Mouse (Mus musculus): ENCODE measurements at regions not wholly inside any gene's neighbourhood (a gene's known extent, or its start where the extent isn't known, plus 50 kb on each side); places are given as distances from the start of the nearest gene placed in this dataset.

GRCm38 (mm10) chr12:33626092-33626882 lies 196.9 kb downstream of the Twistnb start:
- no peaks in the 10 kb centered on the region for H3K9me3 ChIP-seq (ENCODE audit: control insufficient read depth, low read length)
- H3K4me3 ChIP-seq (ENCODE audit: low read depth, low read length), result no peak overlapping the region
- H3K27ac ChIP-seq (ENCODE audit: low read depth, low read length), result no peak overlapping the region
- 84% methylated on average over 4 of the region's 4 CpGs for WGBS
- DNase-seq (ENCODE audit: low spot score) (no peak), ATAC-seq (replicated peaks; ENCODE audit: low FRiP score) (no peak)
- H3K27me3 ChIP-seq (ENCODE audit: control insufficient read depth, insufficient read depth, low read length), result no peaks in the 10 kb centered on the region
- no peaks in the 10 kb centered on the region for H3K4me1 ChIP-seq (replicated peaks; ENCODE audit: control insufficient read depth, insufficient read depth, low read length)
- no peaks in the 10 kb centered on the region for H3K36me3 ChIP-seq (ENCODE audit: control insufficient read depth, insufficient read depth, low read length)
- no peak overlapping the region for H3K4me2 ChIP-seq (ENCODE audit: low read depth, low read length, severe bottlenecking)
- no peak overlapping the region for H3K9ac ChIP-seq (ENCODE audit: low read length)

- H3K4me2 ChIP-seq (ENCODE audit: low read depth, low read length, severe bottlenecking), result no peak overlapping the region
- H3K4me1 ChIP-seq (replicated peaks; ENCODE audit: control insufficient read depth, insufficient read depth, low read length), result no peaks in the 10 kb centered on the region
- H3K9ac ChIP-seq (ENCODE audit: low read length), result no peak overlapping the region
- H3K36me3 ChIP-seq (ENCODE audit: control insufficient read depth, insufficient read depth, low read length), result no peaks in the 10 kb centered on the region
- no peaks in the 10 kb centered on the region for H3K9me3 ChIP-seq (ENCODE audit: control insufficient read depth, low read length)
- WGBS, result 88% methylated on average over 1 of the region's 1 CpGs
- H3K4me3 ChIP-seq (ENCODE audit: low read depth, low read length), result no peak overlapping the region
- no peaks in the 10 kb centered on the region for H3K27me3 ChIP-seq (ENCODE audit: control insufficient read depth, insufficient read depth, low read length)
- ATAC-seq (replicated peaks; ENCODE audit: low FRiP score) (no peak), DNase-seq (ENCODE audit: low spot score) (no peak)
- no peak overlapping the region for H3K27ac ChIP-seq (ENCODE audit: low read depth, low read length)
These were observed 223.2 kb downstream of the Twistnb start for GRCm38 (mm10) chr12:33652597-33652996.

- Histone ChIP-seq H3K4me3 (ENCODE audit: low read depth, low read length) (no peak overlapping the region), H3K9ac (ENCODE audit: low read length) (no peak overlapping the region), H3K36me3 (ENCODE audit: control insufficient read depth, insufficient read depth, low read length) (no peaks in the 10 kb centered on the region), H3K4me1 (replicated peaks; ENCODE audit: control insufficient read depth, insufficient read depth, low read length) (no peaks in the 10 kb centered on the region), H3K9me3 (ENCODE audit: control insufficient read depth, low read length) (no peaks in the 10 kb centered on the region), H3K27ac (ENCODE audit: low read depth, low read length) (no peak overlapping the region), H3K27me3 (ENCODE audit: control insufficient read depth, insufficient read depth, low read length) (no peaks in the 10 kb centered on the region), H3K4me2 (ENCODE audit: low read depth, low read length, severe bottlenecking) (no peak overlapping the region)
- ATAC-seq (replicated peaks; ENCODE audit: low FRiP score), result no peak
- no peak for DNase-seq (ENCODE audit: low spot score)
- 89% methylated on average over 6 of the region's 6 CpGs for WGBS
These were observed 246.1 kb downstream of the Twistnb start for GRCm38 (mm10) chr12:33675508-33675907.

GRCm38 (mm10) chr12:33692870-33693269 lies 235.4 kb upstream of the Ferd3l start:
- no peak for DNase-seq (ENCODE audit: low spot score)
- Histone ChIP-seq H3K27me3 (ENCODE audit: control insufficient read depth, insufficient read depth, low read length) (no peaks in the 10 kb centered on the region), H3K4me3 (ENCODE audit: low read depth, low read length) (no peak overlapping the region), H3K4me1 (replicated peaks; ENCODE audit: control insufficient read depth, insufficient read depth, low read length) (no peaks in the 10 kb centered on the region), H3K9ac (ENCODE audit: low read length) (no peak overlapping the region), H3K27ac (ENCODE audit: low read depth, low read length) (no peak overlapping the region), H3K4me2 (ENCODE audit: low read depth, low read length, severe bottlenecking) (no peak overlapping the region), H3K36me3 (ENCODE audit: control insufficient read depth, insufficient read depth, low read length) (no peaks in the 10 kb centered on the region), H3K9me3 (ENCODE audit: control insufficient read depth, low read length) (no peaks in the 10 kb centered on the region)
- ATAC-seq (replicated peaks; ENCODE audit: low FRiP score), result no peak
- WGBS, result 82% methylated on average over 3 of the region's 3 CpGs

- no peak overlapping the region for H3K27ac ChIP-seq (ENCODE audit: low read depth, low read length)
- H3K9me3 ChIP-seq (ENCODE audit: control insufficient read depth, low read length), result no peaks in the 10 kb centered on the region
These were observed 213.8 kb upstream of the Ferd3l start for GRCm38 (mm10) chr12:33714392-33714791.

GRCm38 (mm10) chr12:33715997-33716396 lies 212.2 kb upstream of the Ferd3l start:
- Histone ChIP-seq H3K4me2 (ENCODE audit: low read depth, low read length, severe bottlenecking) (no peak overlapping the region), H3K27me3 (ENCODE audit: control insufficient read depth, insufficient read depth, low read length) (no peaks in the 10 kb centered on the region), H3K9me3 (ENCODE audit: control insufficient read depth, low read length) (no peaks in the 10 kb centered on the region), H3K4me1 (replicated peaks; ENCODE audit: control insufficient read depth, insufficient read depth, low read length) (0 out of 2 replicates have a peak, but pooled peaks cover 2% of the 10 kb centered on the region), H3K36me3 (ENCODE audit: control insufficient read depth, insufficient read depth, low read length) (no peaks in the 10 kb centered on the region), H3K27ac (ENCODE audit: low read depth, low read length) (no peak overlapping the region), H3K4me3 (ENCODE audit: low read depth, low read length) (no peak overlapping the region), H3K9ac (ENCODE audit: low read length) (no peak overlapping the region)
- 81% methylated on average over 2 of the region's 2 CpGs for WGBS
- ATAC-seq (replicated peaks; ENCODE audit: low FRiP score) (no peak), DNase-seq (ENCODE audit: low spot score) (no peak)

More at GRCm38 (mm10) chr12:33714392-33714791, 213.8 kb upstream of the Ferd3l start:
- no peak for DNase-seq (ENCODE audit: low spot score)
- Histone ChIP-seq H3K9ac (ENCODE audit: low read length) (no peak overlapping the region), H3K36me3 (ENCODE audit: control insufficient read depth, insufficient read depth, low read length) (no peaks in the 10 kb centered on the region), H3K4me3 (ENCODE audit: low read depth, low read length) (no peak overlapping the region), H3K4me2 (ENCODE audit: low read depth, low read length, severe bottlenecking) (no peak overlapping the region), H3K27me3 (ENCODE audit: control insufficient read depth, insufficient read depth, low read length) (no peaks in the 10 kb centered on the region), H3K4me1 (replicated peaks; ENCODE audit: control insufficient read depth, insufficient read depth, low read length) (0 out of 2 replicates have a peak, but pooled peaks cover 2% of the 10 kb centered on the region)
- ATAC-seq (replicated peaks; ENCODE audit: low FRiP score), result no peak
- WGBS, result 90% methylated on average over 3 of the region's 3 CpGs

GRCm38 (mm10) chr12:33717053-33717452 lies 211.2 kb upstream of the Ferd3l start:
- no peak for ATAC-seq (replicated peaks; ENCODE audit: low FRiP score)
- no peak for DNase-seq (ENCODE audit: low spot score)
- no peak overlapping the region for H3K27ac ChIP-seq (ENCODE audit: low read depth, low read length)
- H3K36me3 ChIP-seq (ENCODE audit: control insufficient read depth, insufficient read depth, low read length), result no peaks in the 10 kb centered on the region
- WGBS, result 27% methylated on average over 4 of the region's 4 CpGs
- H3K27me3 ChIP-seq (ENCODE audit: control insufficient read depth, insufficient read depth, low read length), result no peaks in the 10 kb centered on the region
- no peak overlapping the region for H3K9ac ChIP-seq (ENCODE audit: low read length)
- no peak overlapping the region for H3K4me2 ChIP-seq (ENCODE audit: low read depth, low read length, severe bottlenecking)
- H3K4me1 ChIP-seq (replicated peaks; ENCODE audit: control insufficient read depth, insufficient read depth, low read length), result 0 out of 2 replicates have a peak, but pooled peaks cover 2% of the 10 kb centered on the region
- no peak overlapping the region for H3K4me3 ChIP-seq (ENCODE audit: low read depth, low read length)
- H3K9me3 ChIP-seq (ENCODE audit: control insufficient read depth, low read length), result no peaks in the 10 kb centered on the region

GRCm38 (mm10) chr12:33717601-33718260 lies 210.5 kb upstream of the Ferd3l start:
- ATAC-seq (replicated peaks; ENCODE audit: low FRiP score), result peak; percentile 73
- WGBS, result 24% methylated on average over 14 of the region's 14 CpGs

More at GRCm38 (mm10) chr12:33717601-33718260, 210.5 kb upstream of the Ferd3l start:
- no peaks in the 10 kb centered on the region for H3K27me3 ChIP-seq (ENCODE audit: control insufficient read depth, insufficient read depth, low read length)
- H3K27ac ChIP-seq (ENCODE audit: low read depth, low read length), result no peak overlapping the region
- no peaks in the 10 kb centered on the region for H3K9me3 ChIP-seq (ENCODE audit: control insufficient read depth, low read length)
- H3K36me3 ChIP-seq (ENCODE audit: control insufficient read depth, insufficient read depth, low read length), result no peaks in the 10 kb centered on the region
- peak overlapping the region; percentile 21; the same call in 1 of the 2 replicates for H3K4me2 ChIP-seq (ENCODE audit: low read depth, low read length, severe bottlenecking)
- H3K4me3 ChIP-seq (ENCODE audit: low read depth, low read length), result no peak overlapping the region
- H3K4me1 ChIP-seq (replicated peaks; ENCODE audit: control insufficient read depth, insufficient read depth, low read length), result 0 out of 2 replicates have a peak, but pooled peaks cover 2% of the 10 kb centered on the region
- H3K9ac ChIP-seq (ENCODE audit: low read length), result no peak overlapping the region
- DNase-seq (ENCODE audit: low spot score), result peak; percentile 64

Measured in forebrain, embryonic 11.5 days (tissue).